Mouse (Mus musculus) megakaryocyte, embryonic 14.5 days (primary cell): ENCODE results near the gene H2-Eb1.

Experiments used
- FLI1 ChIP-seq: IDR thresholded peaks from 2 replicates; pipeline ENCODE4 v1.6.1; 2012; ENCODE audit warnings: low read length, inconsistent platforms, mixed read lengths
- GATA1 ChIP-seq: IDR thresholded peaks from 3 replicates; pipeline ENCODE4 v1.6.1; 2012; ENCODE audit warnings: mixed read lengths, low read length, inconsistent platforms, borderline replicate concordance

DNA sequence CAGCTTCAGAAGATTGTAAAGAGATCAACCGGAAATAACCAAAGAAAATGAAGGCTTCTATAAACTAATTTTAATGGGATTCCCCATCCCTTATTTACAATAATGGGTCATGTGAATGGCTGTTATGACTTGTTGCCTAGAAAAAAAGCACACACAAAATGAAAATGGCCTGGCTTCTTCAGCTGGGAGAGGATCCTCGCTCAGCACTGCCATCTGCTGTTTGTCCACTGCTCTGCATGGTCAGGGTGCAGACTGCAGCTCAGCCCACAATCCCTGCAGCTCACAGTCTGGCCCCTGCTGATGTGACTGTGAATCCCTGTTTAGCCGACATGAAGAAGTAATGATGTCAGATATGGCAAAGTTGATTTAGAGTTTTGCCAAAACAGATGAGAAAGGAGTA is 7.7 kb downstream of the H2-Eb1 start:
- TF ChIP-seq GATA1, result no peak
- no peak for TF ChIP-seq FLI1
